Mouse (Mus musculus) embryonic stem cell, embryonic (primary cell): ENCODE results near the gene 1700066M21Rik.

ENCODE experiments used
- CTCF ChIA-PET, 4 experiments: fragments of 300-600 bp in 2 of 4; fragments of 350-600 bp in 2 of 4; sonication (Branson Sonifier 250); formaldehyde crosslinking; loops; one replicate each; lab custom pipeline; 2022; ENCODE audit warnings: inconsistent platforms in 2 of 4; lab: Charles Lee
- POLR2A ChIA-PET, 4 experiments: fragments of 300-600 bp in 2 of 4; fragments of 350-600 bp in 2 of 4; sonication (Branson Sonifier 250); formaldehyde crosslinking; loops; one replicate each; lab custom pipeline; 2022; ENCODE audit warnings: antibody characterized with exemption in 4 of 4, inconsistent platforms in 1 of 4; lab: Charles Lee

The 1700066M21Rik gene

GRCm38 (mm10) chr1:57429786-57430483, 52.5 kb downstream of the 1700066M21Rik start:
- POLR2A ChIA-PET, result interaction anchor here in 1 of 4 experiments (0.7 to 1.4 kb wide), 2 partner anchors 81 to 345 kb away, joined by 3 read pairs; no protein-coding TSS in a partner anchor
- CTCF ChIA-PET, result interaction anchor here (0.6 to 2.3 kb wide), 20 partner anchors 81 to 867 kb away, joined by 3 to 13 read pairs (median 4); no protein-coding TSS in a partner anchor

DNA sequence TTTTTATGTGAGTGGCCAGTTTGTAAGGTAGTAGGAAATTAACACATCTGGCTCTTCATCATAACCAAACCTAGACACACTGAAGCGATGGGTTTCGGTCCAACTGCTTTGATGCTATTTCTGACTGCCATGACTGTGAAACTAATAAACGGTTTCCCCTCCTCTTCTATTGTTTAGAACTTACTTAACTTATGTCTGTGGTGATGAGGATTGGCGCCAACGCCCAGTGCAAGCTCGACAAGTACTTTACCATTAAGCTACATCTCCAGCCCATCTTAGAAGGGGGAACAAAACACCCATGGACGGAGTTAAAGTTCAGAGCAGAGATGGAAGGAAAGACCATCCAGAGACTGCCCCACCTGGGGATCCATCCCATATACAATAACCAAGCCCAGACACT, 55.7 kb downstream of the 1700066M21Rik start:
- POLR2A ChIA-PET, result interaction anchor here in 1 of 4 experiments (0.6 kb wide), 1 partner anchor 961 kb away, joined by 3 read pairs; no protein-coding TSS in a partner anchor
- CTCF ChIA-PET, result interaction anchor here in 1 of 4 experiments (1.0 kb wide), 1 partner anchor 863 kb away, joined by 3 read pairs; no protein-coding TSS in a partner anchor
